Mouse (Mus musculus) neural tube, embryonic 11.5 days (tissue): ENCODE data around the gene Itga9. TPM values are rescaled to one million over a fixed set of nuclear protein-coding genes. Genes with fewer than 3 reads are reported as not detected.

Experiments
- ATAC-seq: fragments of 200-750 bp; cut with Nextera tagmentation; 2 replicates; pipeline ENCODE4 v1.8.0; 2017; ENCODE audit warnings: moderate number of reproducible peaks, mild to moderate bottlenecking, moderate TSS enrichment, moderate library complexity; ENCODE audit not compliant: insufficient read depth, low FRiP score, low TSS enrichment
- DNase-seq: peaks from one replicate; pipeline ENCODE4 v3.0.0-alpha.2; 2015; ENCODE audit warnings: low spot score
- H3K27ac ChIP-seq: fragments of 300-500 bp; sonication (generic); 2 replicates; pipeline ENCODE4 v1.5.1; 2014; ENCODE audit warnings: low read depth, mild to moderate bottlenecking, low read length
- H3K27me3 ChIP-seq: fragments of 300-500 bp; sonication (generic); 2 replicates; pipeline ENCODE4 v1.6.1; 2014; ENCODE audit warnings: mild to moderate bottlenecking, low read length, mixed read lengths; ENCODE audit not compliant: control insufficient read depth, insufficient read depth
- H3K36me3 ChIP-seq: fragments of 300-500 bp; sonication (generic); 2 replicates; pipeline ENCODE4 v1.6.1; 2014; ENCODE audit warnings: mild to moderate bottlenecking, low read length, moderate library complexity, mixed read lengths; ENCODE audit not compliant: control insufficient read depth, insufficient read depth
- H3K4me1 ChIP-seq: fragments of 300-500 bp; sonication (generic); 2 replicates; pipeline ENCODE4 v1.6.1; 2014; ENCODE audit warnings: low read length, mixed read lengths; ENCODE audit not compliant: control insufficient read depth, insufficient read depth
- H3K4me2 ChIP-seq: fragments of 300-500 bp; sonication (generic); 2 replicates; pipeline ENCODE4 v1.6.1; 2014; ENCODE audit warnings: low read depth, mild to moderate bottlenecking, moderate library complexity
- H3K4me3 ChIP-seq: fragments of 300-500 bp; sonication (generic); 2 replicates; pipeline ENCODE4 v1.5.1; 2014; ENCODE audit warnings: low read depth, low read length
- H3K9ac ChIP-seq: fragments of 300-500 bp; sonication (generic); 2 replicates; pipeline ENCODE4 v1.6.1; 2014; ENCODE audit warnings: mild to moderate bottlenecking, low read length
- H3K9me3 ChIP-seq: fragments of 300-500 bp; sonication (generic); 2 replicates; pipeline ENCODE4 v1.6.1; 2016; ENCODE audit warnings: low read length; ENCODE audit not compliant: control insufficient read depth
- WGBS: fragments of 180-500 bp; shearing (Covaris S2); extraction: QIAGEN DNeasy Blood & Tissue Kit; methylation state at CpG from one replicate; pipeline ENCODE4 v1.1.7; 2014; 5-methylcytosine and 5-hydroxymethylcytosine counted together
- polyA plus RNA-seq: library from polyadenylated mRNA; unstranded; fragments of >200 nt; fragmentation: Nextera tagmentation; extraction: Ambion mirVana; gene quantifications from 2 replicates; pipeline ENCODE4 v1.2.1, GENCODE M21; 2014

The Itga9 gene
- polyA plus RNA-seq, 1 experiment from 2014 or later = 8.2 TPM

- no peaks in the 10 kb centered on the region for H3K27me3 ChIP-seq
- no peaks in the 10 kb centered on the region for H3K36me3 ChIP-seq
- H3K4me1 ChIP-seq = no peaks in the 10 kb centered on the region
- 81% methylated on average over 8 of the region's 8 CpGs for WGBS
- H3K27ac ChIP-seq = no peak overlapping the region
- H3K4me2 ChIP-seq = no peak overlapping the region
- ATAC-seq (no peak), DNase-seq (no peak)
- H3K9me3 ChIP-seq = no peaks in the 10 kb centered on the region
- no peak overlapping the region for H3K4me3 ChIP-seq
- H3K9ac ChIP-seq = no peak overlapping the region
Measured at GRCm38 (mm10) chr9:118833413-118833812, 226.9 kb downstream of the Itga9 start.

GRCm38 (mm10) chr9:118838910-118839667 is 232.6 kb downstream of the Itga9 start:
- DNase-seq = no peak
- 82% methylated on average over 7 of the region's 7 CpGs for WGBS

GRCm38 (mm10) chr9:118841247-118841646 is 234.8 kb downstream of the Itga9 start:
- no peak for ATAC-seq

More at GRCm38 (mm10) chr9:118838910-118839667, 232.6 kb downstream of the Itga9 start:
- H3K4me2 ChIP-seq = no peak overlapping the region
- H3K4me1 ChIP-seq = no peaks in the 10 kb centered on the region
- no peak overlapping the region for H3K4me3 ChIP-seq
- H3K36me3 ChIP-seq = no peaks in the 10 kb centered on the region
- no peak overlapping the region for H3K9ac ChIP-seq
- H3K27ac ChIP-seq = no peak overlapping the region
- H3K27me3 ChIP-seq = no peaks in the 10 kb centered on the region
- H3K9me3 ChIP-seq = no peaks in the 10 kb centered on the region
- no peak for ATAC-seq

GRCm38 (mm10) chr9:118841907-118842432 is 235.5 kb downstream of the Itga9 start:
- Histone ChIP-seq H3K4me1 (no peaks in the 10 kb centered on the region), H3K36me3 (no peaks in the 10 kb centered on the region), H3K4me2 (no peak overlapping the region), H3K27ac (no peak overlapping the region), H3K9ac (no peak overlapping the region), H3K9me3 (no peaks in the 10 kb centered on the region), H3K4me3 (no peak overlapping the region), H3K27me3 (no peaks in the 10 kb centered on the region)
- WGBS = 75% methylated on average over 7 of the region's 7 CpGs
- DNase-seq (no peak), ATAC-seq (no peak)

More at GRCm38 (mm10) chr9:118841247-118841646, 234.8 kb downstream of the Itga9 start:
- H3K36me3 ChIP-seq = no peaks in the 10 kb centered on the region
- no peak overlapping the region for H3K4me3 ChIP-seq
- no peaks in the 10 kb centered on the region for H3K4me1 ChIP-seq
- no peak overlapping the region for H3K9ac ChIP-seq
- no peaks in the 10 kb centered on the region for H3K9me3 ChIP-seq
- WGBS = 93% methylated on average over 6 of the region's 6 CpGs
- DNase-seq = no peak
- no peak overlapping the region for H3K4me2 ChIP-seq
- H3K27ac ChIP-seq = no peak overlapping the region
- no peaks in the 10 kb centered on the region for H3K27me3 ChIP-seq

GRCm38 (mm10) chr9:118843711-118844110 is 237.2 kb downstream of the Itga9 start:
- DNase-seq (no peak), ATAC-seq (no peak)
- H3K27ac ChIP-seq = no peak overlapping the region
- H3K4me3 ChIP-seq = no peak overlapping the region
- no peaks in the 10 kb centered on the region for H3K36me3 ChIP-seq
- H3K9me3 ChIP-seq = no peaks in the 10 kb centered on the region
- no peak overlapping the region for H3K9ac ChIP-seq
- WGBS = 84% methylated on average over 5 of the region's 5 CpGs
- no peak overlapping the region for H3K4me2 ChIP-seq
- H3K27me3 ChIP-seq = no peaks in the 10 kb centered on the region
- no peaks in the 10 kb centered on the region for H3K4me1 ChIP-seq

- Histone ChIP-seq H3K4me1 (no peaks in the 10 kb centered on the region), H3K36me3 (no peaks in the 10 kb centered on the region), H3K4me2 (no peak overlapping the region), H3K27ac (no peak overlapping the region), H3K27me3 (no peaks in the 10 kb centered on the region), H3K4me3 (no peak overlapping the region), H3K9ac (no peak overlapping the region), H3K9me3 (no peaks in the 10 kb centered on the region)
- WGBS = 35% methylated on average over 5 of the region's 5 CpGs
- no peak for DNase-seq
- ATAC-seq = no peak
Measured at GRCm38 (mm10) chr9:118845003-118845402, 238.5 kb downstream of the Itga9 start.

GRCm38 (mm10) chr9:118846766-118847165 is 240.3 kb downstream of the Itga9 start:
- H3K9ac ChIP-seq = no peak overlapping the region
- no peak overlapping the region for H3K4me3 ChIP-seq
- no peak overlapping the region for H3K4me2 ChIP-seq
- WGBS = 88% methylated on average over 3 of the region's 3 CpGs
- DNase-seq (no peak), ATAC-seq (no peak)
- no peaks in the 10 kb centered on the region for H3K36me3 ChIP-seq
- H3K9me3 ChIP-seq = no peaks in the 10 kb centered on the region
- H3K27me3 ChIP-seq = no peaks in the 10 kb centered on the region
- H3K27ac ChIP-seq = no peak overlapping the region
- no peaks in the 10 kb centered on the region for H3K4me1 ChIP-seq

GRCm38 (mm10) chr9:118856665-118857064 is 250.2 kb downstream of the Itga9 start:
- no peaks in the 10 kb centered on the region for H3K27me3 ChIP-seq
- DNase-seq (no peak), ATAC-seq (no peak)
- H3K9ac ChIP-seq = no peak overlapping the region
- H3K4me1 ChIP-seq = peaks cover 3% of the 10 kb centered on the region; the same call in 1 of the 2 replicates
- no peaks in the 10 kb centered on the region for H3K36me3 ChIP-seq
- no peak overlapping the region for H3K27ac ChIP-seq
- 90% methylated on average over 9 of the region's 9 CpGs for WGBS
- no peaks in the 10 kb centered on the region for H3K9me3 ChIP-seq
- no peak overlapping the region for H3K4me3 ChIP-seq
- no peak overlapping the region for H3K4me2 ChIP-seq

GRCm38 (mm10) chr9:118860613-118861141 is 254.2 kb downstream of the Itga9 start:
- ATAC-seq (no peak), DNase-seq (peak; percentile 38)
- no peaks in the 10 kb centered on the region for H3K27me3 ChIP-seq
- 52% methylated on average over 12 of the region's 12 CpGs for WGBS
- no peak overlapping the region for H3K27ac ChIP-seq
- no peak overlapping the region for H3K9ac ChIP-seq
- H3K4me3 ChIP-seq = no peak overlapping the region
- no peak overlapping the region for H3K4me2 ChIP-seq
- no peaks in the 10 kb centered on the region for H3K9me3 ChIP-seq
- peaks cover 3% of the 10 kb centered on the region; the same call in 1 of the 2 replicates for H3K4me1 ChIP-seq
- H3K36me3 ChIP-seq = no peaks in the 10 kb centered on the region; the same call in 1 of the 2 replicates
